Mouse (Mus musculus): ENCODE measurements around the gene Tmem165. TPM values are rescaled to one million over a fixed set of nuclear protein-coding genes. Genes with fewer than 3 reads are reported as not detected.

Gene Tmem165
- 10 to 100 TPM; 63.7 to 65.0 TPM for total RNA-seq (2021)
- long read RNA-seq, experiment 1, transcript Tmem165-201 (6 exons, 1,897 nt) = major isoform, 119 of 132 reads
- long read RNA-seq, experiment 1, partial matches to known transcripts = 2 of 132 reads
- long read RNA-seq, experiment 1, other reads (novel, unspliced or antisense) = 11 of 132 reads
- long read RNA-seq, experiment 2, transcript Tmem165-201 (6 exons, 1,897 nt) = major isoform, 113 of 129 reads
- long read RNA-seq, experiment 2, partial matches to known transcripts = 3 of 129 reads
- long read RNA-seq, experiment 2, other reads (novel, unspliced or antisense) = 13 of 129 reads

DNA sequence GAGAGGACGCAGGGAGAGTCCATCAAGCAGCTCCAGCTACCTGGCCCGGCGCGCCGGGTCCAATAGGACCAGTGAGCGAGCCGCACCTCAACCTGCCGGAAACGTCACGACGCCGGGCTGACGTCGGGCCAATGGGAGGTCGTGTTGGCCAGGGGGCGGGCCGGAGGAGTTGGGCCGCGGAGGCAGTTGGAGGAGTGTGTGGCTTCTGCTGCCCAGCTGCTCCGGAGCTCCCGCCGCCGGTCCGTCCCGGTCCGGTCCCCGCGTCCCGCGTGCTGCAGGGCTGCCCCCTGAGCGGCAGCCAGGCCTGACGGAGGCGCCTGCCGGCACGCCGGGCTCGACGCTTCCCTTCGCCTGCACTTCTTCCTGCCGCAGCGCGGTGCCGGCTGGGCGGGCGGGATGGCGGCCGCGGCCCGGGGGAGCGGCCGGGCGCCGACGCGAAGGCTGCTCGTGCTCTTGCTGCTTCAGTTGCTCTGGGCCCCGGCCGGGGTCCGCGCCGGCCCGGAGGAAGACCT, at the start of gene Tmem165:
Gene Tmem165 (plus strand): TSS at position 131 of the 512 bp plus-strand sequence.
- peak; percentile 89 to 93 for DNase-seq (ENCODE audit: low spot score in 2 of 2)

DNA sequence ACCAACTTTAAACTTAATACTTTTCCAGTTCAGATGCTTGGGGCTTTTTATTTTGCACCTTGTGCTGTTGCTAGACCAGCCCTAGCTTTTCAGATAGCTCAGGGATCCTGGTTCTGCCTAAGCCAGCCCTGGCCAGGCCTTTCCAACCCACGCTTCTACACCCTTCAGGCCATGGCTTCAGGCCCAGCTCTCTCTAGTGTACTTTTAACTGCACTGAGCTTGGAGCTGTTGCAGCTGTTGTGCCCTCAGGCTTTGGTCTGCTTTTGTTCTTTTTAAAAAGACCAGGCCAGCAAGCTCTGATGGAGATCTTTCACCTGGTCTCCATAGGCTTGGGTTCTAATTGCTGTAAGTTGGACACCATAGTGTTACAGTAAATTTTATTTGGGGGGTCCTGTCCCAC, 48.0 kb upstream of the Tmem165 start:
- DNase-seq (ENCODE audit: low spot score in 2 of 2) = peak in 1 of 2 experiments; percentile 23

- no peak for DNase-seq (ENCODE audit: low spot score in 2 of 2)
Measured at GRCm38 (mm10) chr5:76136271-76136670, 47.4 kb upstream of the Tmem165 start.

- no peak for DNase-seq (ENCODE audit: low spot score in 2 of 2)
Measured at GRCm38 (mm10) chr5:76137586-76137985, 46.1 kb upstream of the Tmem165 start.

GRCm38 (mm10) chr5:76138071-76138470, 45.6 kb upstream of the Tmem165 start:
- DNase-seq (ENCODE audit: low spot score in 2 of 2) = no peak

DNA sequence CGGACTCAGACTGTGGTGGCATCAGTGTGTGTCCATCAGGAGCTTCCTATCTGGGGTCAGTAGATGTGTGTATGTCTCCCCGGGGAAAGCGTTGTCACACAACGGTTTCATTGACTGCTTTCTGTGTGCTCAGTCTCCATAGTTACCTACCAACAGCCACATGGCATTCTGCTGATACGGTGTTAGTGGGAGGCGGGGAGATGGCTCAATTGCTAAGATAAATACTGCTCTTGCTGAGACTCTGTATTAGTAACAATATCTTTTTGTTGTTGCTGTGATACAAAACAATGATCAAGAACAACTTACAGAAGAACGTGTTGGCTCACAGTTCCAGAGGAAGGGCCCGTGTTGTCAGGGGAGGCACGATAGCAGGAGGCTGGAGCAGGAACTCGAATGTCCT, 45.2 kb upstream of the Tmem165 start:
- no peak for DNase-seq (ENCODE audit: low spot score in 2 of 2)

DNA sequence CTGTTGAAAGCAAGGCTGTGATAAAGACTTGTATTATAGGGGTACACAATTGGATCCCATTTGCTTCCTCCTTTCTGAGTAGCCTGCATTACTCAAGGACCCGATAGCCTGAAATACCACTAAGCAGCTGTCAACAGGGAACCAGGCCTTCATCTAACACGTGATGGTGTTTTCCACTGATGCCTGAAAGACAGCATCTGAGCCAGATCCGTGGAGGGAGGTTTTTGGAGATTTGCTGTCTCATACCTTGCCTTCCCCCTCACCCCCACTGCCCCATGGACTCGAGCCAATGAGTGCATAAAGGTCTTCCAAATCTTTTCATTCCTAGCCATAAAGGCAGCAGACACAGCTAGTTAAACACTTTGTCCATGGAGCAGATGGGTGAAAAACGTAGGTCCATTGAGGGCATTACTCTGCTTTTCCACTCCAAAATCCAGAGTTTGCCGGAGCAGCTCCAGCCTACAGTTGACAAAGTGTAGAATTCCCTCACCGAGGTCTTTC, 44.5 kb upstream of the Tmem165 start:
- DNase-seq (ENCODE audit: low spot score in 2 of 2) = peak; percentile 21 to 29

DNA sequence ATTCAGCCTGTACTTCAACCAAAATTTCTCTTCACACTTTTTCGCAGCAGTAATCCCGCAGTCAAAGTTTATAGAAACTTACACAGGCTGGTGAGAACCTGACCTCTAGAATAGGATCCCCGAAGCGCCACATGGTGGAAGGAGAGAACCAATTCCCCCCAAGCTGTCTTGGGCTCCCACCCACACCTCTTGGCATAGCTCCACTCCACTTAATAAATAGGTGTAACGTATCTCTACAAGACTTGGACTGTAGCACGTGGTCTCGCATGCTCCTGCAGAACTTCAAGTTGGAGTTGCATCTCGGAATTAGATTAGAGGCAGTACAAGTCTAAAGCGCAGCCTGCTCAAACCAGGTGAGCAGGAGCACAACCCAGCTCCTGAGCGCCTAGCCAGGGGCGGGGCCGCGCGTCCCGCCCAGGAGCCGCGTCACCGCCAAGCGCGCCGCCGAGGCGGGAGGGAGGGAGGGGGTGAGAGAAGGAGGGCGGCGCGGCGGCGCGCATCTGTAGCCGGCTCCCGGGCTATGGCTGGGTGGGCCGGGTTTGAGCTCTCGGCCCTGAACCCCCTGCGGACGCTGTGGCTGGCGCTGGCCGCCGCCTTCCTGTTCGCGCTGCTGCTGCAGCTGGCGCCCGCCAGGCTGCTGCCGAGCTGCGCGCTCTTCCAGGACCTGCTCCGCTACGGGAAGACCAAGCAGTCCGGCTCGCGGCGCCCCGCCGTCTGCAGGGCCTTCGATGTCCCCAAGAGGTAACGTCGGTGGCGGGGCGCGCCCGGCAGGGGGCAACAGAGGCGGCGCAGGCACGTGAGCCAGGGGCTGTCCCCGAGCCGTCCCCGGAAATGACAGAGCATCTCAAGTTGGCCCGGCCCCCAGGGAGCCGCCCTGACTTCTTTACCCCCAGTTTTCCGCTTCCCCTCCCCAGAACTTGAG, 43.6 kb upstream of the Tmem165 start, which contains the start of gene Srd5a3:
Gene Srd5a3 (plus strand): TSS at position 464 of the 922 bp plus-strand sequence.
- DNase-seq (ENCODE audit: low spot score in 2 of 2) = peak; percentile 95 to 98

DNA sequence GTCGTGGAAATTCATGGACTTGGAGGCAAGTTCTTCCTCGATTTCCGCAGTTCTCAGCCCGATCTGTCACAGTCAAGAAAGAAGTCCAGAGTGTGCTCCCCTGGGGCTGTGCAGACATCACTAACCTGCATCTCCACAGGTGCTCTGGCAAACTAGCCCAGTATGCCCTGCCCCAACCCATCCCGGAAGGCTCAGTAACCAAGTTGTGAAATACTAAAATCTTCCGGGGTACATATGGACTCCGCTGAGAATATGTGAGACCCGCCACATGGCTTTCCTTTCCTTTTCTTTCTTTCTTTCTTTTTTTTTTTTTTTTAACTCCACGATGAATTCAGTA, 43.0 kb upstream of the Tmem165 start:
- DNase-seq (ENCODE audit: low spot score in 2 of 2) = no peak

DNA sequence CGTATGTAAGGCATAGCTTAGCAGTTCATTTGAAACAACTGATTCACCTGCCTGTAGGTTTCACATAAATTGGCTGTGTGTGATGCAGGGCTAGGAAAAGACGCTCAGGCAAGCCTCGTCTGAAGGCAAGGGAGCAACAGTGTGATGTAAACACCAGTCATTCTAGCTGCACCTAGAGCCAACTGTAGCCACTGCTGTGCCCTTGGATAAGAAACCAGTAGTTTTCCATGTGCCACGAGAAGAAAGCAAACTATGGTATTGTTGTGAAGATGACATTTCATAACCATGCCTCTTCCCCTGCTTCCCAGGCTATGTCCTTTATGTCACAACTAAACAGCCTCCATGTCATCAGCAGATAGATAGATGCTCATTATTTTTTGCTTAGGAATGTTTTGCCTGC, 40.3 kb upstream of the Tmem165 start:
- no peak for DNase-seq (ENCODE audit: low spot score in 2 of 2)

- DNase-seq (ENCODE audit: low spot score in 2 of 2) = no peak
Measured at GRCm38 (mm10) chr5:76146401-76146800, 37.3 kb upstream of the Tmem165 start.

DNA sequence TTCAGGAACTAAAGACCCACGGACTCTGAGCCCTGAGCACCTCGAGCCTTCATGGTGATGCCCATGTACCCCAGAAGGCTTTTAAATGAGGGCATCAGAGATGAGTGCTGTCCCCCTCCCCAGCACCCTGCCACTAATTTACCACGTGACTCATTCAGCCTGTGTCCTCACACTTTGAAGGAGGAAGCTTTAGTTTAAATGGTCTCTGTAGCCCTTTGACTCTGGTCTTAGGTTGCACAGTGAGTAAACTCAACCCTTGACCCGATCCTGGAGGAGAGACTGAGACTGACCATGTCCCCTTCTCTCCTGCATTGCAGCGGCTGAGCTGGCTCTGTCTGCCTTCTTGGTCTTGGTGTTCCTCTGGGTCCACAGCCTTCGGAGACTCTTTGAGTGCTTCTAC, 34.2 kb upstream of the Tmem165 start:
- DNase-seq (ENCODE audit: low spot score in 2 of 2) = no peak

GRCm38 (mm10) chr5:76152956-76153355, 30.7 kb upstream of the Tmem165 start:
- no peak for DNase-seq (ENCODE audit: low spot score in 2 of 2)

DNA sequence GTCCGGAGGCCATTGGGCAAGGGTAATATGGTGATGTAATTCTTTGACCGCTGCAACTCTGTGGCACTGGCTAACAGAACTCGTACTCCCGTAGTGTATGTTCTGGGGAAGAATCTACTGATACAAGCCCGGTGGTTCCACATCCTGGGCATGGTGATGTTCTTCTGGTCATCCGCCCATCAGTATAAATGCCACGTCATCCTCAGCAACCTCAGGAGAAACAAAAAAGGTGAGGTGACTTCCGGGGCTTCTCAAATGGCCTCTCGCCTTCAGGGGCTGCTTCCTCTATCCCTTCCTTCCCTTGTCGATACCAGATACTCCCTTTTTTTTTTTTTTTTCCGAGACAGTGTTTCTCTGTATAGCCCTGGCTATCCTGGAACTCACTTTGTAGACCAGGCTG, 30.2 kb upstream of the Tmem165 start:
- no peak for DNase-seq (ENCODE audit: low spot score in 2 of 2)

DNA sequence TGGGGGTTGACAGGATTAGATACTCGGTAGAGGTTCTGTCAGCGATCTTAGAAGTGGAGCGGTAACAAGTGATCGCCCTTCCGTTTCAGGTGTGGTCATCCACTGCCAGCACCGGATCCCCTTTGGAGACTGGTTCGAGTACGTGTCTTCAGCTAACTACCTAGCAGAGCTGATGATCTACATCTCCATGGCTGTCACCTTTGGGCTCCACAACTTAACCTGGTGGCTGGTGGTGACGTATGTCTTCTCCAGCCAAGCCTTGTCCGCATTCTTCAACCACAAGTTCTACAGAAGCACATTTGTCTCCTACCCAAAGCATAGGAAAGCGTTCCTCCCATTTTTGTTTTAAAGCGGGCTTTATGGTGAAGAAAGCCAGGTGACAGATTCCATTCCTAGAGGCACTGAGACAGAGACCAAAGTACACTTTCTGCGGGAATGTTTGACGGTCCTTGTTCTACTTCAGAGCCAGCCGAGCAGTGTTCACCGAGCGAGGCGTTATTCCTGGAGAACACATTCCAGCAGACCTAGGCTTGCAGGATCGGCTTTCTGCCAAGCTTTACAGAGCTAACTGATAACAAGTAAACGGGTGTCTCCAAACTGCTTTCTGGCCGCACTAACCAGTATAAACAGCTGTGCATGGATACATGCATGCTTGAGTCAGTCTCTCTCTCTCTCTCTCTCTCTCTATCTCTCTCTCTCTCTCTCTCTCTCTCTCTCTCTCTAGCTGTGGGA, 29.1 kb upstream of the Tmem165 start:
- DNase-seq (ENCODE audit: low spot score in 2 of 2) = no peak

DNA sequence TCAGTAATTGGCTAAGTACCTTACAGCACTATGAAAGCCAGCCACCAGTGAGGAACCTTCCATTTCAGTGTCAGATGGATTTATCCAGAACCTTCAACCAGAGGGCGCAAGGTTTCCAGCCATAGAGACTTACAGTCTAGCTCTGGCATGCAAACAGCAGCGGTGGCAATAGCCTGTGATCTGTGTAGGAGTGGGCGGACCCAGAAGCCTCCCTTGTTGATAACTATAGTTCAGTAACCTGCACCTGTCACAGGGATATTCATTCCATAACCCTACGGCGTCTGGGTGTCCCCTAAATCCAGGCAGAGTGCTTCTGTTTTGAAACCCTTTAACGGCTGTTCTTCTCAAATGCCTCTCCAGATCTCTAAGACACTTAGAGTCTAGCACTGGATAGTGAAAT, 24.1 kb upstream of the Tmem165 start:
- no peak for DNase-seq (ENCODE audit: low spot score in 2 of 2)

- DNase-seq (ENCODE audit: low spot score in 2 of 2) = no peak
Measured at GRCm38 (mm10) chr5:76160086-76160485, 23.6 kb upstream of the Tmem165 start.

GRCm38 (mm10) chr5:76161491-76161890, 22.2 kb upstream of the Tmem165 start:
- no peak for DNase-seq (ENCODE audit: low spot score in 2 of 2)

DNA sequence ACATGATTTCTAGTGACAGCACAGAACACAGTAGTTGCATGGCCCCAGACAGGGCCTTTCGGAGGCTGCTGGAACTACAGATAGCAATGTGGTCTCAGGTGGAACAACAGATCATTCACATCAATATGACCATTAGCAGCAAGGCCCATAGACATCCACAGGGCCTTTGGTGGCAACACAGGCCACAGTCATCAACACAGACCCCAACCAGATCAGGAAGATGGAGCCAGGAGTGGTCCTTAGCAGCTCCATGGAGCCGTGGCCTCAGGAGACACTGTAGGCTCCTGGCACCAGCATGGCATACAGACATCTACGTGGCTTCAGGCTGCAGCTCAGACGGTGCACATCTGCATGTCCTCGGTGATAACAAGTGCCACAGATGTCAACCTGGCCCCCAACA, 20.8 kb upstream of the Tmem165 start:
- no peak for DNase-seq (ENCODE audit: low spot score in 2 of 2)

DNA sequence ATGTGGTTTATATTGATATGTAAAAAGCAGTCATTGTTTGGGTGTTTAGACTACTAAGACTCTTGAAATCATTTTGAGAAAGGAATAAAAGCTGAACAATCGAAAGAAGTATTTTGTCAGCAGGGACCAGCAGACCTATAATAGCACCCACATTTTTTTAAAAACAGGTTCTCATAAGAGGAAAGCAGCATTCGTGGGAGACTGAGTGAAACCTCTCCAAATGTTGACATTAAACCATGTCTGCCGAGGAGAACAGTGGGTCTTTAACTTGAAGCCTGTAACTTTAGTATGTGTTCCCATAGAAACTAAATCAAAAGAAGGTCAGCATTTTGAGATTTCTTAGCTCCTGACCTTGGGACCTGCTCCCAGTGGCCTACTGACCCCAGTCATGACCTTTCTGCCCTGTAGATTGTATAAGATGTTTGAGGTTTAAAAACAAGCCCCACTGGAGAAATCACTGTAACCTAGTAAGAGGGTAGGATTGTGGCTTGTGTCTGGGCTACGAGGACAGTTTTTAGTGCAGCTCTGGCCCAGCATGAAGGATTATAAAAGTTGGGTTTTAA, 19.8 kb upstream of the Tmem165 start:
- no peak for DNase-seq (ENCODE audit: low spot score in 2 of 2)

GRCm38 (mm10) chr5:76164827-76165226, 18.9 kb upstream of the Tmem165 start:
- DNase-seq (ENCODE audit: low spot score in 2 of 2) = no peak

Data from gastrocnemius, postnatal 4 days (tissue).